Mouse (Mus musculus) MEL (cell line): ENCODE data around the gene Zfp185. TPM values are rescaled to one million over a fixed set of nuclear protein-coding genes. Genes with fewer than 3 reads are reported as not detected.

Experiments
- polyA plus RNA-seq, 2 experiments: library from polyadenylated mRNA; stranded (reverse) in 1 of 2; unstranded in 1 of 2; fragments of >175 nt in 1 of 2; fragments of >200 nt in 1 of 2; gene quantifications; 2 replicates each; pipeline versions ENCODE4 v1.2.1 to v1.2.4; 2012; ENCODE audit warnings: low replicate concordance in 2 of 2, low read depth in 1 of 2; ENCODE audit not compliant: insufficient read length in 2 of 2, insufficient read depth in 1 of 2, missing spikeins in 1 of 2
- total RNA-seq: library from RNA; depleted of rRNA; stranded (reverse); fragments of 300-350 nt; gene quantifications from 2 replicates; pipeline ENCODE4 v1.2.3, GENCODE M21; 2012; rRNA removed

Zfp185 gene
- total and polyA plus RNA-seq, 3 experiments: 0.14 TPM; not detected in 2

Other genes with a start within 250 kb of the Zfp185 start
- gene Gabrq, start 162.2 kb upstream of the Zfp185 start, total RNA-seq: not detected in 2 replicates
- not detected for gene Gabrq, start 162.2 kb upstream of the Zfp185 start, polyA plus RNA-seq
- 30.4 and 33.5 TPM in 2 replicates for gene Cetn2, start 68.9 kb upstream of the Zfp185 start, total RNA-seq
- gene Cetn2, start 68.9 kb upstream of the Zfp185 start, polyA plus RNA-seq: 10 to 100 TPM in 1 of 2 experiments, not detected in 1; 35.3 TPM
- 17.9 and 19.4 TPM in 2 replicates for gene Nsdhl, start 68.8 kb upstream of the Zfp185 start, total RNA-seq
- 10 to 100 TPM in 1 of 2 experiments, not detected in 1; 23.1 TPM for gene Nsdhl, start 68.8 kb upstream of the Zfp185 start, polyA plus RNA-seq
- gene Pnma5, start 49.8 kb downstream of the Zfp185 start, total RNA-seq: 0.08 and 0.10 TPM in 2 replicates
- under 1 TPM in 1 of 2 experiments, not detected in 1; 0.11 TPM for gene Pnma5, start 49.8 kb downstream of the Zfp185 start, polyA plus RNA-seq
- not detected in 2 replicates for gene Pnma3, start 77.4 kb downstream of the Zfp185 start, total RNA-seq
- not detected for gene Pnma3, start 77.4 kb downstream of the Zfp185 start, polyA plus RNA-seq
- gene Xlr4a, start 95.1 kb downstream of the Zfp185 start, total RNA-seq: 0.19 TPM in 1 of 2 replicates, not detected in the other
- gene Xlr4a, start 95.1 kb downstream of the Zfp185 start, polyA plus RNA-seq: under 1 TPM in 1 of 2 experiments, not detected in 1; 0.29 TPM
- gene Xlr3a, start 109.8 kb downstream of the Zfp185 start, total RNA-seq: 76.4 and 94.5 TPM in 2 replicates
- gene Xlr3a, start 109.8 kb downstream of the Zfp185 start, polyA plus RNA-seq: 100 to 1,000 TPM in 1 of 2 experiments, not detected in 1; 161 TPM
- not detected in 2 replicates for gene Gm14685, start 129.7 kb downstream of the Zfp185 start, total RNA-seq
- not detected for gene Gm14685, start 129.7 kb downstream of the Zfp185 start, polyA plus RNA-seq
- not detected in 2 replicates for gene Xlr5b, start 161.5 kb downstream of the Zfp185 start, total RNA-seq
- not detected for gene Xlr5b, start 161.5 kb downstream of the Zfp185 start, polyA plus RNA-seq
- gene DXBay18, start 162.1 kb downstream of the Zfp185 start, total RNA-seq: not detected in 2 replicates
- not detected for gene DXBay18, start 162.1 kb downstream of the Zfp185 start, polyA plus RNA-seq
- gene Spin2d, start 189.7 kb downstream of the Zfp185 start, total RNA-seq: not detected in 2 replicates
- not detected for gene Spin2d, start 189.7 kb downstream of the Zfp185 start, polyA plus RNA-seq
- 22.4 and 23.8 TPM in 2 replicates for gene Xlr3b, start 204.9 kb downstream of the Zfp185 start, total RNA-seq
- gene Xlr3b, start 204.9 kb downstream of the Zfp185 start, polyA plus RNA-seq: 10 to 100 TPM in 1 of 2 experiments, not detected in 1; 16.5 TPM
- 37.4 and 44.4 TPM in 2 replicates for gene Xlr4b, start 227.0 kb downstream of the Zfp185 start, total RNA-seq
- 10 to 100 TPM in 1 of 2 experiments, not detected in 1; 43.2 TPM for gene Xlr4b, start 227.0 kb downstream of the Zfp185 start, polyA plus RNA-seq
- 3.3 and 3.4 TPM in 2 replicates for gene F8a, start 241.0 kb downstream of the Zfp185 start, total RNA-seq
- gene F8a, start 241.0 kb downstream of the Zfp185 start, polyA plus RNA-seq: 1 to 10 TPM in 1 of 2 experiments, not detected in 1; 6.0 TPM